Mouse (Mus musculus) liver, adult (tissue): Measurements from ENCODE around the gene Lhcgr.

Experiments
- GATA4 ChIP-seq: IDR thresholded peaks from 2 replicates; pipeline ENCODE4 v1.6.1; 2014; ENCODE audit warnings: mild to moderate bottlenecking, low read length; ENCODE audit not compliant: insufficient replicate concordance

The Lhcgr gene

DNA sequence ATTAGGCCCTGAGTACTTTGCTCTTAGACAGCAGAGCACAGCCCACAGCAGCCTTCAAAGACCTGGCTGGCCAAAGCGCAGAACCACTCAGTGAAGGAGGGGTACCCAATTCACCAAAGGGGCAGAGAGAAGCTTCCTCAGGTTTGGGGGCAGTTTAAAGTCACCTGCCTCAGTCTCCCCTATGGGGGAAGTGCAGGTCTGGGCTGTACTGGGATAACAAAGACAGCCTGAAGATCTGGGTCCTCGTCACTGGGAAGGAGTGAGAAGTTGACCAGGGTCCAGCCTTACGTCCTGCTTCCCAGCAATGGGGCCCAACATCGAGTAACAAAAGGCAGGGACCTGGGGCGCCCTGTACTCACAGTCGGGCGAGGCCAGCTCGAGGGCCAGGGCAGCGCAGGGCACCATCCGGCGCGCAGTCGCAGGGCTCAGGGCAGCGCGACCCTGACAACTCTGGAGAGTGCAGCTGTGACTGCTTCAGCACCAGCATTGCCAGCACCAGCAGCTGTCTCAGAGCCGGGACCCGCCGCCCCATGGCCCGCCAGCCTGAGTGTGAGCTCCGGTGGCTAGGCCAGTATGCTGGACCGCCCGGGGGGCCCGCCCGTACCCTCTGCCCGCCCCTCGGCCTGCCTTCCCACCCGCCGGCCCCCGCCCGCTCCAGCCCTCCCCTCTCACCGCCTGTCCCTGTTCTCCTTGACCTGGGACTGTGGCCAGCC lies at the start of gene Lhcgr:
TSS of gene Lhcgr (minus strand) at position 551 of the 713 bp plus-strand sequence.
- TF ChIP-seq GATA4, result no peak

DNA sequence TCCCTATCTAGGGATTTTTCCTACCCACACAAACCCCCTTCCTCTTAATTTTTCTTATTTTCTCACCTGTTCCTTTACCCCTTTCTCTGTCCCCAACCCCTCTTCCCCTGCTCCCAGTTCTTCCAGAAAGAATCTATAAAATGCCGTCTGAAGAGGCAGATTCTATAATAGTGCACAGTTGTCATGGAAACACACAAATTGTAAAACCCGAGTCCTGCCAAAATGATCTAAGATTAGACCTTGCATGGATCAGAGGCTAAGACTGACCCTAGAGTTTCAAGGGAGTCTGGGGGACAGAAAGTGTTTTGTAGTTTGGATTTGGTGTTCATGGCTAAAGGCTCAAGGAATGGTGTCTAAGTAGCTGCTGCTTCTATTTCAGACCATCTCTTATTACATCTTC lies 25.8 kb upstream of the Lhcgr start:
- no peak for TF ChIP-seq GATA4

DNA sequence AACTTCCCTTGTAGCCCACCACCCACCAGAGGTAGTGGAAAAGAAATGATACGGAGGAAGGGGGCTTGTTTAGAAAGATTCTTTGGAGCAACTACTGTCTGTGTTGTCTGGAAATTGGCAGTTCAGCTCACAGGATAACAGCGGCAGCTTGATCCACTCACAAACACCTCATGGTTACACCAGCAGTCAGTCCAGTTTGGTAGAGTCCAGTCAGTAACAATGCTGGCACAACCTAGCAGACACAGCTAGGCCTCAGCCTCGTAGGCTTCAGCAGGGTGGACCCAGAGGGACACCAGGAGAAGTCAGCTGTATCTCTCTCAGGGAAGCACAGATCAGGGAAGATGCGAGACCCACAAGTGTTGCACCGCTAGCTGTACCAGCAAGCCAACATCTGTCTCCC lies 19.0 kb upstream of the Lhcgr start:
- TF ChIP-seq GATA4, result no peak

DNA sequence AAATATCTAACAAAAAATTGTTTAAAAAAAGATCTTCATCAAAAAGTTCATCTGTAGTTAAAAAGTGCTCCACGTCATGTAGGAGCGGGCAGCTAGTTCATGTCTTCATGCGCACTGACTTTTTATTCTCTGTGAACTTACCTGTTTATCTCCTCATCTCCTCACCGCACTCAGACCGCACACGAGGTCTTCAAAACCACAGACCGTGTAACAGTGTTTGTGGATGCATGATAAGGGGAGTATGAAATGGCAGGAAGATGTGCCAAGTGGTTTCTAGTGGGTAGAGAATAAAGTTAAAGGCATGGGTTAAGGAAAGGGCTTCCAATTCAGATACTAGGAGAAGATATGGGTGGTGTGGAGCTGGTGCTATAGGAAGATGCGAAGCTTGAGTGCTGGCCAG lies 14.6 kb upstream of the Lhcgr start:
- no peak for TF ChIP-seq GATA4

DNA sequence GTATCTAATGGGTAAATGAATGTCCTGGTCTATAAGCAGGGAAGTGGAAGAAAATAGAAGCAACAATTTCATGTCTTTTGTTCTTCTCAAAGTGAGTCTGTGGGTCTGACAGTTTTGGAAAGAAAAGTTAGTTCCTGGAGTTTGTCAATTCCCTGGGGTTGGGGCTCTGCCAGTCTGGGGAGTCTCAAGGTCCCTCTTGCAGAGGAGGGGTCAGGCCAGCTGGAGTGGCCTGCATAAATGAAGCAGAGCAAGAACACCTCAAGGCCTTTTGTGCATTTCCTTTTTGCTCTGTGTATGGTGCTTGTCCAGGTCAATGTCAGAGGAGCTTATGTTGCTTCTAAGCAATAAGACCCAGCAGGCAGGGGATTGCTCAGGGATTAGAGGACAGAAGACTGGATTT lies 11.7 kb upstream of the Lhcgr start:
- TF ChIP-seq GATA4, result no peak

GRCm38 (mm10) chr17:88790680-88791079 lies 1.1 kb downstream of the Lhcgr start:
- no peak for TF ChIP-seq GATA4

DNA sequence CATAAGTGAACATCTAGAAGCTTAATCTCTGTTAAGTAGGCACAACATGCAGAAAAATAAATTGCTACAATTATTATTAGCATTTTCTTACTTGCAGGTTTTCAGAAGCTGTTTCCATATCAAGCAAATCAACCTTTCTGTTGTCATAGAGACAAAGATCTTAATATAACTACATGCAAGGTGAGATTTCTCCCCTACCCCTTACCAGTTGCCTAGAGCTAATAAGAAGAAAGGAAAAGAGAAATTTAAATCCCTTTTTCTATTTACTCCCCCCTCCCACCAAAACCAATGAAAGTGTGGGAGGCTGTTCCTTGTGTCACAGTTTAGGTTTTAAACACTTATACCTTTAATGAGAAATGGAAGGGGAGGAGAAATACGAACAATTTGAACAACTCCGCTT lies 3.4 kb downstream of the Lhcgr start:
- TF ChIP-seq GATA4, result no peak

GRCm38 (mm10) chr17:88786881-88787280 lies 4.9 kb downstream of the Lhcgr start:
- TF ChIP-seq GATA4, result no peak

- TF ChIP-seq GATA4, result no peak
These were observed 5.4 kb downstream of the Lhcgr start for GRCm38 (mm10) chr17:88786385-88786784.

- TF ChIP-seq GATA4, result no peak
These were observed 12.6 kb downstream of the Lhcgr start for GRCm38 (mm10) chr17:88779148-88779547.

- no peak for TF ChIP-seq GATA4
These were observed 17.7 kb downstream of the Lhcgr start for GRCm38 (mm10) chr17:88774103-88774526.

GRCm38 (mm10) chr17:88770081-88770480 lies 21.7 kb downstream of the Lhcgr start:
- no peak for TF ChIP-seq GATA4

DNA sequence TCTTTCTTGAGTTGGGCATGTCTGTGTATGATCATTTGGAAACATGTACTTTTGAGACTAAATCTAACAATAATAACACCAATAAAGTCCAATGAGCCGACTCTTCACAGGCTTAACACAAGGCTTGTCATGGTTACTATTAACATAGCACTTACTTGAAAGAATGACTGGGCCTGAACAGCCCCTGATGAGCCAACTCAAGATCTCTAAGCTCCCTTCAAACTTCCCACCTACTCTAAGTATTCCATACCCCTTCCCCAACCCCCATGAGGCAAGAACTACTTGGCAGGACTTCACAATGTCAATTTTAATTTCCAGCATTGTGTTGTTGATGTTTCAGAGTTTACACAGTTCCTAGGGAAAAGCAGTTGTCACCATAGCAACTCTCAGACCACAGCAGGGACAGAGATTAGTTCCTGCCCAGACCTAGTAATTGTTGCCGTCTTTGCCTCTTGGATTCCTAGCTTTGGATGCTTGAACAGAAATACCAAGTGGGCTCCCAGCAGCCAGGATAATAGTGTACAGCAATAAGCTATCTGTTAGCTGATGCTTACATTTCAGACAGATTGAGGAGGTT lies 22.4 kb downstream of the Lhcgr start:
- TF ChIP-seq GATA4, result no peak

DNA sequence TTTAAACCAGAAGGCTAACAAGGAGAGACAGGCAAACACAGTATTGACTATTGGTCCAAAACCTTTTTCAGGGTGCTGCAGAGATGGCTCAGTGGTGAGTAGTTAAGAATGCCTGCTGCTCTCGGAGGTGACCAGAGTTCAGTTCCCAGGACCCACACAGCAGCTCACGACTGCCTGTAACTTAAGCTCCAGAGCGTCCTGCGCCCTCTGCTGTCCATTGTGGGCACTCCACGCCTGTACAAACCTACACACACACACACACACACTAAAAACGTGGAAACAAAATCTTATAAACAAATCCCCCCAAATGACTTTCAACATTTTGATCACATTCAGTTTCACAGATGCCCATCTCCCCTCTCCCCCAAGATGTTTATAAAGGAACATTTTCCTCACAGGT lies 24.9 kb downstream of the Lhcgr start:
- no peak for TF ChIP-seq GATA4

- TF ChIP-seq GATA4, result no peak
These were observed 27.7 kb downstream of the Lhcgr start for GRCm38 (mm10) chr17:88764136-88764485.

DNA sequence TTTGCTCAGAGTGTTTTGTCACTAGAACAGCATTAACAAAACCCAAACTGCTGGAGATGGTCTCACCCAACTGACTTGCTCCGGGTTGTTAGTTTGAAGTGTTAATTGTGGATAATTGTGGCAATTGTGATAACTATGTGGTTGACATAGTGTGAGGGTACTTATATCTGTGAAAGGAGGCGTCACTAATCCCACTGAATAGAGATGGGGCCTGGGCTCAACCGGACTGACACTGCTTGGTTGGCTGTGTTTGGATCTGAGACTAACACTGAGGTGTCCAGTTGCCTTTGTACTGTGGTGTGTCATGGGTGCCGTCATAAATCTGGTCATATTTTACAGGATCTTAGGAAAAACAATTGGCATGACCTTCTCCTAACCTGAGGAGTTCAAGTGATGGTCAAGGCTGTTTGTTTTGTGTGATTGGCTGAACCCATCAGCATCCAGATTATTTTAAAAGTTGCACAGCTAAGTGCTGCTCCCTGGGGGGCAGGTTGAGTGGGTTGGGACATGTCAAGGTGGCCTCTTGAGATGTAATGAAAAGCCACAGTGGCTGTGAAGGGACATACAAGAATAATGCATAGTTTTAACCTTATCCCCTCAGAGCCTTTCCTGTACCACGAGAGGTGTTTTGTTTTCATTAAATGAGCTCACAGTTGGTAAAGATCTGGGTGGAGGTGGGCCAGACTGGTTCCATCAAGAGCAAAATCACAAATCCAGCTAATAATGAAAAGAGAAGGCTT lies 28.2 kb downstream of the Lhcgr start:
- no peak for TF ChIP-seq GATA4
